Mouse (Mus musculus) brain, adult 2 months (tissue): ENCODE measurements around the gene Col6a4.

Experiments used
- DNase-seq: peaks from one replicate; pipeline ENCODE4 v3.0.0; 2011; ENCODE audit warnings: low read depth, low spot score

Col6a4 gene

GRCm38 (mm10) chr9:106073956-106074355, 22.6 kb downstream of the Col6a4 start:
- peak; percentile 89 for DNase-seq

- no peak for DNase-seq
Observed at GRCm38 (mm10) chr9:106071651-106072050, 24.9 kb downstream of the Col6a4 start.

GRCm38 (mm10) chr9:106053446-106053845, 43.1 kb downstream of the Col6a4 start:
- peak; percentile 72 for DNase-seq

- DNase-seq, result peak; percentile 18
Observed at GRCm38 (mm10) chr9:106043921-106044503, 52.6 kb downstream of the Col6a4 start.

GRCm38 (mm10) chr9:106039915-106040659, 56.5 kb downstream of the Col6a4 start:
- DNase-seq, result peak; percentile 15

GRCm38 (mm10) chr9:106039276-106039675, 57.3 kb downstream of the Col6a4 start:
- DNase-seq, result peak; percentile 77

GRCm38 (mm10) chr9:106038865-106039264, 57.7 kb downstream of the Col6a4 start:
- DNase-seq, result peak; percentile 88

GRCm38 (mm10) chr9:106015666-106016065, 80.9 kb downstream of the Col6a4 start:
- DNase-seq, result no peak

- DNase-seq, result no peak
Observed at GRCm38 (mm10) chr9:106013139-106013538, 83.4 kb downstream of the Col6a4 start.

- DNase-seq, result peak; percentile 33
Observed at GRCm38 (mm10) chr9:105997955-105998354, 98.6 kb downstream of the Col6a4 start.

GRCm38 (mm10) chr9:105992425-105992824, 104.2 kb downstream of the Col6a4 start:
- peak; percentile 77 for DNase-seq

GRCm38 (mm10) chr9:105990099-105990498, 106.5 kb downstream of the Col6a4 start:
- DNase-seq, result no peak

- DNase-seq, result no peak
Observed at GRCm38 (mm10) chr9:105989468-105989867, 107.1 kb downstream of the Col6a4 start.

- DNase-seq, result peak; percentile 66
Observed at GRCm38 (mm10) chr9:105988096-105988495, 108.5 kb downstream of the Col6a4 start.

GRCm38 (mm10) chr9:105984931-105985519, 111.6 kb downstream of the Col6a4 start:
- DNase-seq, result peak; percentile 45

- DNase-seq, result no peak
Observed at GRCm38 (mm10) chr9:105978479-105978878, 118.1 kb downstream of the Col6a4 start.

GRCm38 (mm10) chr9:105976871-105977270, 119.7 kb downstream of the Col6a4 start:
- no peak for DNase-seq

- DNase-seq, result no peak
Observed at GRCm38 (mm10) chr9:105976314-105976713, 120.3 kb downstream of the Col6a4 start.

- DNase-seq, result no peak
Observed at GRCm38 (mm10) chr9:105973736-105974135, 122.8 kb downstream of the Col6a4 start.

- DNase-seq, result no peak
Observed at GRCm38 (mm10) chr9:105972031-105972430, 124.6 kb downstream of the Col6a4 start.

GRCm38 (mm10) chr9:105971351-105971894, 125.2 kb downstream of the Col6a4 start:
- no peak for DNase-seq

- no peak for DNase-seq
Observed at GRCm38 (mm10) chr9:105970901-105971300, 125.7 kb downstream of the Col6a4 start.
